Mouse (Mus musculus): ENCODE data around the gene Samd10.

Samd10 gene

GRCm38 (mm10) chr2:181577981-181578581 is 20.9 kb downstream of the Samd10 start:
- intact Hi-C loops (cut with DNase I): loop anchor here (10.0 kb wide), 1 partner anchor 53 kb away; the partner anchor contains the start of gene Dnajc5

GRCm38 (mm10) chr2:181577126-181577525 is 21.9 kb downstream of the Samd10 start:
- intact Hi-C loops (cut with DNase I): loop anchor here (10.0 kb wide), 1 partner anchor 52 kb away; the partner anchor contains the start of gene Dnajc5

GRCm38 (mm10) chr2:181576613-181577012 is 22.4 kb downstream of the Samd10 start:
- intact Hi-C loops (cut with DNase I): loop anchor here (10.0 kb wide), 1 partner anchor 52 kb away; the partner anchor contains the start of gene Dnajc5

GRCm38 (mm10) chr2:181574921-181575545 is 24.0 kb downstream of the Samd10 start:
- intact Hi-C loops (cut with DNase I): loop anchor here (10.0 kb wide), 1 partner anchor 50 kb away; the partner anchor contains the start of gene Dnajc5

GRCm38 (mm10) chr2:181573961-181574360 is 25.1 kb downstream of the Samd10 start:
- intact Hi-C loops (cut with DNase I): loop anchor here (10.0 kb wide), 1 partner anchor 49 kb away; the partner anchor contains the start of gene Dnajc5

- intact Hi-C loops (cut with DNase I): loop anchor here (10.0 kb wide), 1 partner anchor 48 kb away; the partner anchor contains the start of gene Dnajc5
Observed at GRCm38 (mm10) chr2:181572921-181573920, 25.8 kb downstream of the Samd10 start.

GRCm38 (mm10) chr2:181571941-181572670 is 26.9 kb downstream of the Samd10 start:
- intact Hi-C loops (cut with DNase I): loop anchor here (10.0 kb wide), 1 partner anchor 47 kb away; the partner anchor contains the start of gene Dnajc5

GRCm38 (mm10) chr2:181570921-181571595 is 28.0 kb downstream of the Samd10 start:
- intact Hi-C loops (cut with DNase I): loop anchor here (10.0 kb wide), 1 partner anchor 46 kb away; the partner anchor contains the start of gene Dnajc5

- intact Hi-C loops (cut with DNase I): loop anchor here (10.0 kb wide), 1 partner anchor 46 kb away; the partner anchor contains the start of gene Dnajc5
Observed at GRCm38 (mm10) chr2:181570375-181570774, 28.6 kb downstream of the Samd10 start.

GRCm38 (mm10) chr2:181569856-181570255 is 29.2 kb downstream of the Samd10 start:
- intact Hi-C loops (cut with DNase I): loop anchor here (5.0 to 10.0 kb wide), 2 partner anchors 45 to 158 kb away; partner anchors contain the start of gene Dnajc5

- intact Hi-C loops (cut with DNase I): loop anchor here (5.0 kb wide), 1 partner anchor 156 kb away; no protein-coding TSS in a partner anchor
Observed at GRCm38 (mm10) chr2:181568272-181569008, 30.6 kb downstream of the Samd10 start.

- intact Hi-C loops (cut with DNase I): loop anchor here (5.0 kb wide), 1 partner anchor 155 kb away; no protein-coding TSS in a partner anchor
Observed at GRCm38 (mm10) chr2:181567338-181567737, 31.7 kb downstream of the Samd10 start.

- intact Hi-C loops (cut with DNase I): no loop called here
Observed at GRCm38 (mm10) chr2:181553772-181554171, 45.2 kb downstream of the Samd10 start.

GRCm38 (mm10) chr2:181550233-181550632 is 48.8 kb downstream of the Samd10 start:
- intact Hi-C loops (cut with DNase I): no loop called here

- intact Hi-C loops (cut with DNase I): no loop called here
Observed at GRCm38 (mm10) chr2:181548682-181549081, 50.3 kb downstream of the Samd10 start.

GRCm38 (mm10) chr2:181548227-181548626 is 50.8 kb downstream of the Samd10 start:
- intact Hi-C loops (cut with DNase I): no loop called here

- intact Hi-C loops (cut with DNase I): no loop called here
Observed at GRCm38 (mm10) chr2:181546142-181546541, 52.9 kb downstream of the Samd10 start.
